Mouse (Mus musculus) hindbrain, embryonic 13.5 days (tissue): ENCODE results near the gene Nptx2. TPM values are rescaled to one million over a fixed set of nuclear protein-coding genes. Genes with fewer than 3 reads are reported as not detected.

ENCODE experiments used
- ATAC-seq: fragments of 200-750 bp; cut with Nextera tagmentation; 2 replicates; pipeline ENCODE4 v1.8.0; 2017; ENCODE audit warnings: moderate TSS enrichment; ENCODE audit not compliant: low FRiP score
- H3K27ac ChIP-seq: fragments of 300-500 bp; sonication (generic); 2 replicates; pipeline ENCODE4 v1.5.1; 2015; ENCODE audit warnings: inconsistent platforms, mild to moderate bottlenecking, moderate library complexity
- H3K27me3 ChIP-seq: fragments of 300-500 bp; sonication (generic); 2 replicates; pipeline ENCODE4 v1.6.1; 2015; ENCODE audit warnings: mild to moderate bottlenecking, inconsistent platforms
- H3K36me3 ChIP-seq: fragments of 300-500 bp; sonication (generic); 2 replicates; pipeline ENCODE4 v1.6.1; 2015; ENCODE audit warnings: mild to moderate bottlenecking, inconsistent platforms
- H3K4me1 ChIP-seq: fragments of 300-500 bp; sonication (generic); replicated peaks from 2 replicates; pipeline ENCODE4 v1.6.1; 2015; ENCODE audit warnings: inconsistent platforms
- H3K4me2 ChIP-seq: fragments of 300-500 bp; sonication (generic); 2 replicates; pipeline ENCODE4 v1.6.1; 2015; ENCODE audit warnings: inconsistent platforms, mild to moderate bottlenecking, moderate library complexity
- H3K4me3 ChIP-seq: fragments of 300-500 bp; sonication (generic); 2 replicates; pipeline ENCODE4 v1.5.1; 2015; ENCODE audit warnings: mild to moderate bottlenecking, inconsistent platforms
- H3K9ac ChIP-seq: fragments of 300-500 bp; sonication (generic); 2 replicates; pipeline ENCODE4 v1.6.1; 2015; ENCODE audit warnings: mild to moderate bottlenecking, inconsistent platforms
- H3K9me3 ChIP-seq: fragments of 300-500 bp; sonication (generic); 2 replicates; pipeline ENCODE4 v1.6.1; 2016; ENCODE audit warnings: inconsistent platforms
- WGBS: fragments of 180-500 bp; shearing (Covaris S2); methylation state at CpG from one replicate; pipeline ENCODE4 v1.1.7; 2015; 5-methylcytosine and 5-hydroxymethylcytosine counted together
- polyA plus RNA-seq: library from polyadenylated mRNA; unstranded; fragments of >200 nt; fragmentation: Nextera tagmentation; extraction: Ambion mirVana; gene quantifications from 2 replicates; pipeline ENCODE4 v1.2.1, GENCODE M21; 2015

Gene Nptx2
- polyA plus RNA-seq, 1 experiment from 2014 or later: 2.4 TPM

DNA sequence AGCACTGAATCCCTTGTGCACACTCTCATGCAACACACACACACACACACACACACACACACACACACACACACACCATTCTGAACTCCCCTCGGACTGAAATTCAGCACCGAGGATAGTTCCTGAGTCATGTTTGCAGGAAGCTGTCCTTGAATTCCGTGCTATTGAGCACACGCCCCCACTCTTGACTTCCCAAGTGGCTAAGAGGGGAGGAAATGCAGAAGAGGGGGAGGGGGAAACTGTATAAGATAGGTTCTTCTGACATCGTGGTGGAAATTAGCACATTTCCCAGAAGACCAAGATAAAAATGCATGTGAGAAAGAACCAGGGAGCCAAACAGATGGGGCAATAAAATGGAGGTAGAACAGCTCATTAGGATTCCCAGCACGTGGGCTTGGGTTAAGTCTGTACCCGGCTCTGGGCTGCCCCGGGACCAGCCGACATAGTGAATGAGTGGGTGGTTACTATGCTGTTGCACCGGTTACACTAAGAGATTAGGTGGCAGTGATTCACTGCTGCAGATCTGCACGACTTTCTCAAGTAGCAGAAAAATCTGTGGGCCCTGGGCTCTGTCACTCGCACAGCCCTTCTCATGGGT is 2.9 kb upstream of the Nptx2 start:
- 12% methylated on average over 12 of the region's 12 CpGs for WGBS
- Histone ChIP-seq H3K27ac (peak overlapping the region; percentile 74), H3K36me3 (no peaks in the 10 kb centered on the region), H3K4me3 (no peak overlapping the region), H3K9ac (no peak overlapping the region), H3K27me3 (peaks cover 25% of the 10 kb centered on the region), H3K4me1 (peaks cover 47% of the 10 kb centered on the region), H3K4me2 (peak overlapping the region; percentile 23; the same call in 1 of the 2 replicates), H3K9me3 (no peaks in the 10 kb centered on the region)
- ATAC-seq: peak; percentile 67

DNA sequence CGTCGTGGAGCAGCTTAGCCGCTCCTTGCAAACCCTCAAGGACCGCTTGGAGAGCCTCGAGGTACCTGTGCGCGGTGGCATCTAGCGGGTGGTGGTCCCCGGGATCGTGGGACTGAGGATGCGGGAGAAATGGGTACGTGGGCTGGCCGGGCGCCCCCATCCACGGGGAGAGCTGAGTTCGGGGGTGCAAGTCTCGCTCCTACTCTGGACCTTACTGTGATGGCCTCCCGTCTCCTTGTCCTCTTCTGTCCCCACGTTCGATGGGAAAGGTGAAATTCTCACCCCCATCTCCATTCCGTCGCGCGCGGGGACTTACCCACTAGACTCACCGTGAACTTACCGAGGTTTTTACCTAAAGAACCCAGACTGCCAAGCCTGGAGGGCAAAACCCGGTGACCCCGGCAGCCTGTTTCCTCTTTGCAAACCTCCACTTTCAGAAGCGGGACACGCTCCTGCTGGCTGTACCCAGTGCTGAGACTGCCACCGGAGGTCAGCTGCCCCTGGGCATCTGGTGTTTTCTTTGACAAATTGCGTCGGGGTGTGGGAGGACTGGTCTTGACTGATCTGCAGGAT is 807 bp downstream of the Nptx2 start:
- 3% methylated on average over 34 of the region's 34 CpGs for WGBS
- Histone ChIP-seq H3K36me3 (no peaks in the 10 kb centered on the region), H3K27me3 (peaks cover 46% of the 10 kb centered on the region), H3K4me2 (peak overlapping the region; percentile 63), H3K9ac (peak overlapping the region; percentile 65), H3K4me1 (peaks cover 69% of the 10 kb centered on the region), H3K27ac (0 out of 2 replicates have a peak overlapping the region, but pooled peaks have one; percentile 8), H3K4me3 (peak overlapping the region; percentile 47), H3K9me3 (no peaks in the 10 kb centered on the region)
- no peak for ATAC-seq

DNA sequence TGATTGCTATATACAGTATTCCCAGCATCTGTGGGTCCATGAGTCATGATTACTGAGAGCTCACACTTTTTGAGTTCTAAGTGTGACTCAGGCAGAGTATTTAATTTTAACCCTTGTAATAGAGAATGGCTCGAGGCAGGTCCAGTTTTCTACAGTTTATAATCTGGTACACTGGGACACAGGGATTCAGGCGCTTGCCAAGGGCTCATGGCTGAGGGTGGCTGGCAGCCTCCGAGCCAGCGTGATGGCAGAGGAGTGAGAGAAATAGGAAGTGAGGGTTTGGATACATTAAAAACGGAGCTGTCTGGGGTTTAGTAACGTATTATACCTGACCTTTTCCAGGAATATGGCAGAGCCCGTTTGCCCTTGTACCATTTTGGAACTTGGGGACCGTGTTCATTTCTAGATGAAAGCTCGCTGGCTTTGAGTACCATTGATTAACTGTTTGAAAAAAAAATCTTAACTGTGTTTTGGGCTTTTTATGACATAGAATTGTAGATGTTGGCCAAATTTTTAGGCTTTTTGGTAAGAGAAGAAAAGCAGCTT is 1.7 kb downstream of the Nptx2 start:
- peak overlapping the region; percentile 47 for H3K4me3 ChIP-seq
- WGBS: 15% methylated on average over 9 of the region's 9 CpGs
- H3K4me2 ChIP-seq: peak overlapping the region; percentile 63
- H3K4me1 ChIP-seq: peaks cover 64% of the 10 kb centered on the region
- no peaks in the 10 kb centered on the region for H3K36me3 ChIP-seq
- no peaks in the 10 kb centered on the region for H3K9me3 ChIP-seq
- ATAC-seq: no peak
- H3K9ac ChIP-seq: peak overlapping the region; percentile 67
- no peak overlapping the region for H3K27ac ChIP-seq
- H3K27me3 ChIP-seq: peaks cover 51% of the 10 kb centered on the region

DNA sequence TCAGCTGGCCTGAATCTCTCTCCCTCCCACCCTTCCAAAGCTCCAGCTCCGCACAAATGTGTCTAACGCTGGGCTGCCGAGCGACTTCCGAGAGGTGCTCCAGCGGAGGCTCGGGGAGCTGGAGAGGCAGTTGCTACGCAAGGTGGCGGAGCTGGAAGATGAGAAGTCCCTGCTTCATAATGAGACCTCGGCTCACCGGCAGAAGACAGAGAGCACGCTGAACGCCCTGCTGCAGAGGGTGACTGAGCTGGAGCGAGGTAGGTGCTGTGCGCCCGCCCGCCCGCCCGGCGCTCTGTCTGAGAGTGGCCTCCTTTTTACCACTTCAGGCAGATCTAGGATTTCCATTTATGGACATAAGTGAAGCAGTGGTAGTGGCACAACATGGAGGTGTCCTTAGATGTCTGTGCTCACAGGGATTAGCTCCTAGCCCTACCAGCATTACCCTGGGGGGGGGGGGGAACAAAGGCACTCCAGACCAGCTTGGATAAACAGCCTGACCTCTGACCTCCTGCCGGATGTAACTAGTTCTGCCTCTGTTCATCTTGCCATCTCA is 2.5 kb downstream of the Nptx2 start:
- ATAC-seq: no peak
- Histone ChIP-seq H3K9me3 (no peaks in the 10 kb centered on the region), H3K27me3 (peaks cover 52% of the 10 kb centered on the region), H3K9ac (peak overlapping the region; percentile 67), H3K27ac (no peak overlapping the region; the same call in 1 of the 2 replicates), H3K4me3 (peak overlapping the region; percentile 47), H3K4me1 (peaks cover 56% of the 10 kb centered on the region), H3K4me2 (peak overlapping the region; percentile 63), H3K36me3 (no peaks in the 10 kb centered on the region)
- WGBS: 3% methylated on average over 21 of the region's 21 CpGs

GRCm38 (mm10) chr5:144550003-144550402 is 4.3 kb downstream of the Nptx2 start:
- WGBS: 82% methylated on average over 9 of the region's 9 CpGs
- Histone ChIP-seq H3K27ac (no peak overlapping the region), H3K9me3 (no peaks in the 10 kb centered on the region), H3K27me3 (peaks cover 56% of the 10 kb centered on the region), H3K4me1 (peaks cover 57% of the 10 kb centered on the region), H3K4me3 (no peak overlapping the region), H3K4me2 (no peak overlapping the region), H3K36me3 (no peaks in the 10 kb centered on the region), H3K9ac (no peak overlapping the region)
- no peak for ATAC-seq

- Histone ChIP-seq H3K27ac (no peak overlapping the region), H3K4me1 (peaks cover 51% of the 10 kb centered on the region), H3K4me2 (no peak overlapping the region), H3K9me3 (no peaks in the 10 kb centered on the region), H3K27me3 (peaks cover 55% of the 10 kb centered on the region), H3K4me3 (no peak overlapping the region), H3K36me3 (no peaks in the 10 kb centered on the region), H3K9ac (no peak overlapping the region)
- 36% methylated on average over 5 of the region's 5 CpGs for WGBS
- no peak for ATAC-seq
These were observed 5.0 kb downstream of the Nptx2 start for GRCm38 (mm10) chr5:144550622-144551137.

DNA sequence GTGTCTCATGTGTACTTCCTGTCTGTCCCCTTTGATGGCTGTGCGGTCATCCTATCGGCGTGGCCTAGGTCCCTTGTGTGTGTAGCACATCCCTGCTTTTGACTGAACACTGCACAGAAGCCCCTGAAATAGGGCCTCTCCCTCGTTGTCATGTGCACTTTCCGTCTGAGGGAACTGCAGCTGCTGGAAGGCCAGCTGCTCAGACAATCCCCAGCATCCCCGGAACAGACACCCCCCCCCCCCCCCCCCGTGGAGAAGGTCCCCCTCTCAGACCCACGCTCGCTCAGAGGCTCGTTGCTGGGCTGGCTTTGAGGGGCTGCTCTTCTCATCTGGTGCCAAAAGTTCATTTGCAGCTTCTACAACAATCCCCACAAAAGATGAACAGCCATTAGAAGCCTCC is 11.0 kb downstream of the Nptx2 start:
- H3K9me3 ChIP-seq: no peaks in the 10 kb centered on the region
- H3K27ac ChIP-seq: peak overlapping the region; percentile 40
- ATAC-seq: peak; percentile 54; the same call in 1 of the 2 replicates
- H3K4me3 ChIP-seq: no peak overlapping the region
- WGBS: 4% methylated on average over 10 of the region's 10 CpGs
- H3K36me3 ChIP-seq: no peaks in the 10 kb centered on the region
- no peak overlapping the region for H3K4me2 ChIP-seq
- H3K9ac ChIP-seq: no peak overlapping the region
- peaks cover 35% of the 10 kb centered on the region for H3K4me1 ChIP-seq
- peaks cover 12% of the 10 kb centered on the region; the same call in 1 of the 2 replicates for H3K27me3 ChIP-seq

- H3K4me3 ChIP-seq: no peak overlapping the region
- no peaks in the 10 kb centered on the region for H3K36me3 ChIP-seq
- H3K4me2 ChIP-seq: no peak overlapping the region
- H3K27me3 ChIP-seq: peaks cover 8% of the 10 kb centered on the region; the same call in 1 of the 2 replicates
- peaks cover 35% of the 10 kb centered on the region for H3K4me1 ChIP-seq
- 39% methylated on average over 8 of the region's 8 CpGs for WGBS
- H3K9me3 ChIP-seq: no peaks in the 10 kb centered on the region
- no peak overlapping the region; the same call in 1 of the 2 replicates for H3K9ac ChIP-seq
- H3K27ac ChIP-seq: no peak overlapping the region
- no peak for ATAC-seq
These were observed 11.7 kb downstream of the Nptx2 start for GRCm38 (mm10) chr5:144557363-144557762.

- H3K4me1 ChIP-seq: peaks cover 33% of the 10 kb centered on the region
- no peaks in the 10 kb centered on the region for H3K9me3 ChIP-seq
- H3K4me2 ChIP-seq: no peak overlapping the region
- no peak overlapping the region for H3K9ac ChIP-seq
- peaks cover 7% of the 10 kb centered on the region; the same call in 1 of the 2 replicates for H3K27me3 ChIP-seq
- no peak for ATAC-seq
- H3K4me3 ChIP-seq: no peak overlapping the region
- H3K27ac ChIP-seq: no peak overlapping the region
- no peaks in the 10 kb centered on the region for H3K36me3 ChIP-seq
These were observed 12.8 kb downstream of the Nptx2 start for GRCm38 (mm10) chr5:144558481-144558880.

- no peak for ATAC-seq
- Histone ChIP-seq H3K4me2 (no peak overlapping the region), H3K27me3 (0 out of 2 replicates have a peak, but pooled peaks cover 3% of the 10 kb centered on the region), H3K9ac (no peak overlapping the region), H3K27ac (no peak overlapping the region), H3K4me3 (no peak overlapping the region), H3K36me3 (no peaks in the 10 kb centered on the region), H3K9me3 (no peaks in the 10 kb centered on the region), H3K4me1 (no peaks in the 10 kb centered on the region)
- WGBS: 59% methylated on average over 4 of the region's 4 CpGs
These were observed 20.0 kb downstream of the Nptx2 start for GRCm38 (mm10) chr5:144565739-144566138.

GRCm38 (mm10) chr5:144585100-144585499 is 39.4 kb downstream of the Nptx2 start:
- H3K4me3 ChIP-seq: no peak overlapping the region
- 94% methylated on average over 5 of the region's 5 CpGs for WGBS

GRCm38 (mm10) chr5:144591248-144591880 is 45.7 kb downstream of the Nptx2 start:
- H3K4me3 ChIP-seq: no peak overlapping the region
- ATAC-seq: peak; percentile 52; the same call in 1 of the 2 replicates
- no peaks in the 10 kb centered on the region for H3K36me3 ChIP-seq
- H3K27ac ChIP-seq: peak overlapping the region; percentile 63
- H3K27me3 ChIP-seq: no peaks in the 10 kb centered on the region
- no peak overlapping the region for H3K4me2 ChIP-seq
- no peak overlapping the region for H3K9ac ChIP-seq
- H3K9me3 ChIP-seq: peaks cover 14% of the 10 kb centered on the region
- WGBS: 13% methylated on average over 12 of the region's 12 CpGs
- peaks cover 10% of the 10 kb centered on the region for H3K4me1 ChIP-seq

More at GRCm38 (mm10) chr5:144585100-144585499, 39.4 kb downstream of the Nptx2 start:
- no peak for ATAC-seq
- Histone ChIP-seq H3K27me3 (no peaks in the 10 kb centered on the region), H3K9ac (no peak overlapping the region), H3K4me2 (no peak overlapping the region), H3K27ac (no peak overlapping the region), H3K4me1 (no peaks in the 10 kb centered on the region), H3K9me3 (peaks cover 17% of the 10 kb centered on the region), H3K36me3 (no peaks in the 10 kb centered on the region)
